Mouse (Mus musculus) liver, adult (tissue): Measurements from ENCODE around the gene Atp2a2.
A peak's percentile ranks its signal among the peaks of the same experiment; 100 is the strongest.

Experiments
- GATA4 ChIP-seq: IDR thresholded peaks from 2 replicates; pipeline ENCODE4 v1.6.1; 2014; ENCODE audit warnings: mild to moderate bottlenecking, low read length; ENCODE audit not compliant: insufficient replicate concordance

Atp2a2 gene

DNA sequence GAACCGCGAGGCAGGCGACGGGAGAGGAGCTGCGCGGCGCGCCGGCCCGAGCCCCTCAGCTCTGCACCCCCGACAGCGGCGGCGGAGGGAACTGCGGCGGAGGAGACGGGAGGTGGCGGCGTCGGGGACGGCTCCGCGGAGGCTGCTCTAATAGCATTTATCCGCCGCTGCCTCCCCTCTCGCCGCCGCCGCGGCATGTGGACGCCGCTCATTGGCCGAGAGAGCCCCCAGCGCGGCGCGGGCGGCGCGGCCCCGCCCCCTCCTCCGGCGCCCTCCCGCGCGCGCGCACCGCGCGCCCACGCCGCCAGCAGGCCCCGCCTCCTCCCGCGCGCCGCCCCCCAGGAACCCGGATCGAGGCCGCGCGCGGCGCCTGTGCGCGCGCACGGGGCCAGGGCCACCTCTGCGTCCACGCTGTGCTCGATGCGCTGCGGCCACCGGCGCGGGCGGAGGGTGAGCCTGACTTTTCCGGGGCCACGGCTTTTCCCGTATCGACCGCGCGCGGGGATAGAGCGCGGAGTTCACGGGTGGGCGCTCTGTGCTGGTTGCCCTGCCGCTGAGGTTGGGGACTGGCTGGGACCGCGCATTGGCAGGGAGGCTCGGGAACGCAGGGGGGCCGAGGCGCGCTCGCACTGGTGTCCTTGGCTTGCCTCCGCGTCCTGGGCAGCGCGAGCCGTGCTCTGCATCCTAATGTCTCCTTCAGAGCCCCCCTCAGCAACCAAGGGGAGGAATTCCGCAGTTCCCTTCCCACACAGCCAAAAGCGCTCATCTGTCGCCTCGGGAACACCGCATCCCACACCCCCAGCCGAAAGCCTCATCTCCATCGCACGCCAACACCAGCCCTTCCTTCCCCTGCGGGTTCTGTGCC is at the start of gene Atp2a2:
Atp2a2 (minus strand) TSS at position 149 of the 865 bp plus-strand sequence.
- peak; percentile 10; the same call in 1 of the 2 replicates for TF ChIP-seq GATA4

DNA sequence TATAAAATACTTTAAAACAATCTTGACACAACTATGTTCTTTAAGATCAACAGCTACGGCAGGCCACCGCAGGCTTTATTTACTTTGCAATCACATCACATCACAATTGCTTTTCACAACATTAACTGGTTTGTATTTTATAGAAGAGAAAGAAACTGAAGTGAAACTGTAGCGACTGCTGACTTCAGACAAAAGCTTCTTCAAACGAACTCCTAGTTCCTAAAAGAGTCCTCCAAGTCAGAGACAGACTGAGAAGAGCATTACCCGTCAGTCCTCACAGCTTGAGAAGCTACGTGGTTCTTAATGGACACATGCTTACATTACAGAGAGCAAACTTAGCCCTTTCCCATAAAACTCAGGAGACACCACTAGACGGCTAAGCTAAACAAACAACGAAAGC is 48.4 kb upstream of the Atp2a2 start:
- no peak for TF ChIP-seq GATA4

DNA sequence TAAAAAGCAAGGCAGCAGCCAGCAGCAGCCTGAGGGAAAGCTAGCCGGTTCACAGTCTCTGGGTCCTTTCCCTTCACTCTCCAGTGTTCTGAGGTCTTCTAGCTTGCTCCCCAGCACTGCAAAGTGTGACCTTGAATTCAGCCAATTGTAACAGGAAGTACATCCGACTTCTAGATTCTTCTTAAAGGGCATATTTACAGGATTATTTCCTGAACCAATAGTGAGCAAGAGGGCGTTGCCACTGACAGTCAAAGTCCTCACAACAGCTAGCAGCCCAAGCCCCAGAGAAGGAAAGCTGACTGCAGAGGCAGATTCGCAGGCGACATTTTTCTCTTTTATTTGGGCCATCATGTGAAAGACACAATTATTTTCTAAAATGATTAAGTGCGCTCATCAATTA is 46.6 kb upstream of the Atp2a2 start:
- no peak for TF ChIP-seq GATA4

DNA sequence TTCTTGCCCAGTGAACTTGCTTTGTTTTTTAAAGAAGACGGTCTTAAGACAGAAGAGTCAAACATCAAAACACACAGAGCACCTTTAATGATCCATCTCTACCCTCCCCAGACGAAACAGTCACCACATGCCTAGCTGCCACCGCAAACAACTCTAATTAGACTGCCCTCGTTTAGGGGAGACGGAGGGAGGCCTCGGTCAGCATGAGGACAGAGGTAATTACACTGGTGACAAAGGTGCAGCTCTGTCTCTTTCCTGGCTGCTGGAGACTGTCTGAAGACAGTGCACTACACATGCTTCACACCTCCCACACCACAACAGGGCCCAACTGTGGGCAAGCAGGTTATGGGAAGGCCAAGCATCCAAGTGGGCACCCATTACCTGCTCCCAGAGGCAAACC is 45.8 kb upstream of the Atp2a2 start:
- no peak for TF ChIP-seq GATA4

DNA sequence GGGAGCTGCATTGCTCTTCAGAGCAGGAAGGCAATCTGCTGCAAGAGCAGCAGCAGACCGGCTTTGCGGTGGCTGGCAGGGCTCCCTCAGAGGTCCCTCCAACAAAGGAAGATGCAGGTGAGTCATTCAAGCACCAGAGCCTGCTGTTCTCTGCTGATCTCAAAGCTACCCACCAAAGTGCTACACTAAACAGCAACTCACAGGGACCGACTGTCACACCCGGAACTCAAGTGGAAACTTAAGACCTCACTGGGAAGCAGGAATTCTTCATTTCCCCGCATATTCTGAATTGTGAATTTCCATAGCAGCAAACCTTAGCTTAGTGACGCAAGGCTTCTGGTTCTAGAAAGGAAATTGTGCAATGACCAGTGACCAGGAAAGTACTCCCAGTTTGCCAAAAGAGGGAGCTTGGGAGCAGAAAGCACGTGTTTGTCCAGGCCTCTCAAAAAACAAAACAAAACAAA is 45.3 kb upstream of the Atp2a2 start:
- TF ChIP-seq GATA4: no peak

DNA sequence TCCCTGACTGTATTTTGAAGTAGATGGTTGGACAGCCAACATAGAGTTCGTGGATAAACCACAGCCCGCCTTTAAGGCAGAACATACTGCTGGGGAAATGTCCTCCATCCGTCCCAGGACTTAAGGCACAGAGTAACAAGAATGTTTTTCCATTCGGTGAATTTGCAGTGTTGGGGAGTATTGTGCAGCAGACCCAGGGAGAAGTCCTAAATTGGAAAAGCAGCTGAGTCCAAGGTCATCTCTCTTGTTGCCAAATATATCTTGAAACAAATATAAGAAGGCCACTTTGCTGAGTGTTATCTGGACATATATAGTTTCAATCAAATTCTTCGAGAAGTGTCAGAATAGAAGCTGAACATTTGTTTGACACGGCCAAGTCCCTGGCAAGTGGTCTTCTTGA is 41.4 kb upstream of the Atp2a2 start:
- no peak for TF ChIP-seq GATA4

DNA sequence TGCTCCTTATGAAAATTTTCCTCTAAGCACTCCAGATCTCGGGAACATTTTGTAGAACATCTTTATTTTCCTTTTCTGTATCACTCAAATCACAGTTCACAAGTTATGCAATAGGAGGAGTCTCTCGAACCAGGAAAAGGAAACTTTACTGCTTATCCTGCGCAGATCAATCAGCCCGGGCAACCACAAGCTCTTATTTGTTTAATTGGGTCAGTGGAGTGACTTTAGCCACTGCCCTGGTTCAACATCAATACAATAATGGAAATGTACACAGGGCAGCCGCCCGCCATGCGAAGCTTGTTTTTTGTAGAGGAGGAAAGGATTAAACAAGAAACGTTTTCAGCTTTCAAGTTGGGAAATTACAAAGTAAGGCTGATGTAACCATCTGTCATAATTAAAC is 39.8 kb upstream of the Atp2a2 start:
- no peak for TF ChIP-seq GATA4

DNA sequence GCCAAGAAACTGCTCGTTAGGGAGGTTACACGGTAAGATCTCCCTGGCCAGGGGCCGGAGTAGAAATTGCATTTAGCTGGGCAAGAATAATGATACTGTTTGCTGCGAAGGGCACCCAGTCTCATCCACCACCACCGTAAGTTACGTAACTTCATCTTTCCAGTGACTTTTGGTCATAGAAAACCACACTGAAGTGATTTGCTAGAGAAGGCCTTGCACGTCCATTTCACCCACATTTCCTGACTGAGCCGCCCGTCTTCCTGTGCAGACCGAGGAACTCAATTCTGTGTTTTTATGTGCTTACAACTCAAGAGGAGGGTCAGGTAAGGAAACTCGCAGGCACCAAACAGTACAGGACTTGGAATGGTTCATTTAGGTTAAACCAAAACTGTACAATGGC is 36.1 kb upstream of the Atp2a2 start:
- TF ChIP-seq GATA4: no peak

DNA sequence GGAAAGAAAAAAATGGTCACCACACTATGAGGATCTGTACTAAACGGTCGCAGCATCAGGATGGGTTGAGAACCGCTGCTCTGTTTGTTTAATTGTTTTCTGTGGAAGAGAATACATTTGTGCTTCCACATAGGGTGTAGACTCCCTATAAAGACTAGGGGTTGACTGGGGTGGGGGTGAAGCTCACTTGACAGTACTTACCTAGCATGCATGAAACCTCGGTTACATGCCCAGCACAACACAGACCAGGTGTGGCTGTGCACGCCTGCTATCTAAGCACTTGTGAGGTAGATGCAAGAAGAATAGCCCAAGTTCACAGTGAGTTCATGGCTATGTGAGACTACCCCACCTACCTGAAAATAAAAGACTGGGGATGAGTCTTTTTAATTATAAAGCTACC is 35.6 kb upstream of the Atp2a2 start:
- no peak for TF ChIP-seq GATA4

DNA sequence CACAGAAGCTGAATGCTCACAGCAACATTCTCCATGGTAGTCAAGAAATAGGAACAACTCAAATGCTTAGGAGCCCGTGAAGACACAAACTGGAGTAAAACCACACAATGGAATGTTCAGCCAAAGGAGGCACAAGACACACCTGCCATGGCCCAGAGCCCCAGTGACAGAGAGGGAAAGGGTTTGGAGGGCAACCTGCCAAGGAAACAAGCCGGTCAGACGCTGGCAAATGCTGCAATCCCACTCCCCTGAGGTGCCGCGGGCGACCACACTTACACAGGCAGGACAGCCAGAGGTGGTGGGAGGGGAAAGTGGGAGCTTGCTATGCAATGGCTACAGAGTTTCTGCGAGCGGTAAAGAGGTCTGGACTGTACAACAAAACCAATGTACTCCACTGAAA is 31.9 kb upstream of the Atp2a2 start:
- no peak for TF ChIP-seq GATA4

DNA sequence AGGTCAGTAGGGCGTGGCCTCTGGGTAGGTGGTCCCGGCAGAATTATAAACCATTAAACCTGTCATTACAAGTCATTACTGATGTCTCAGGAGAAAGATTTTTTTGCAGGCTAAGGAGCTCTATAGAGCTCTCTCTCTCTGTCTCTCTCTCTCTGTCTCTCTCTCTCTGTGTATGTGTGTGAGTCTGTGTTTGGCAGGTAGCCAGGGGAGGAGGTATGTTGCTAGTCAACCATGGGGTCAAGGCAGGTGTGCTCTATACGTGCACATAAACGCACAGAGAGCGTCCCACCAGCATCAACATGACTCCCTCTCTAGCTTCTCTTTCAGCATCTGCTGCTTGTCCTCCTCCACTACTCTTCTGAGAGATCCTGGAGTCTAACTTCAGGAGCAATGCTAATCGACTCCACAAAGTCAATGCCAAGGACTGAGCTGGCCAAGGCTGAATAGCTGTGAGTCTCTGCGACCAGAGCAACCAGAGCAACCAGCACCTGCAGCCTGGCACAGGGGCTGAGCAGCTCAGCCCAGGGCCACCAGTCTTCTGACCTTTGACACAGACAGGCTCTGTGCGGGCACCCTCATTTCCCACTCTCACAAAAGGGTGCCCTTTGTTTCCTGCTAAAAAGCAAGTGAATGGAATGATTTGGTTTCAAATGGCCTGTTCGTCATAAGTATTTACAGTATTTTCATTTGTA is 28.0 kb upstream of the Atp2a2 start:
- no peak for TF ChIP-seq GATA4

DNA sequence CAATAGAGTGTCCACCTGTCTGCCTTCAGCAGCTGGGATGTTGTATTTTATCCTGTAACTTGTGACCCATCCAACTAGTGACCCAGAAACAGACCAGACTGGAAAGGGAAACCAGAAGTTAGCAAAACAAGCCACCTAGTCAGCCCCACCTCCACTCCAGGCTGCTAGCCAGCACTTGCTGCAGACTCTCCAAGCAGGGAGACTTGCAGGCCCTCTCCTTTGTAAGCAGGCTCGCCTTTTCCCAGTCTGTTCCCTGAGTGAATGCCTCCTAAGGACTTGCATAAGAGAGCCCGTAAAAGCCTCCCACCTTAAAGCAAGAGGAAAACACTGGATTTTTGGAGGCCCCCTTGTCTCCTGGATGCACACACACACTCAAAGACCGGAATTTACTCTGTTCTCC is 27.3 kb upstream of the Atp2a2 start:
- TF ChIP-seq GATA4: no peak

DNA sequence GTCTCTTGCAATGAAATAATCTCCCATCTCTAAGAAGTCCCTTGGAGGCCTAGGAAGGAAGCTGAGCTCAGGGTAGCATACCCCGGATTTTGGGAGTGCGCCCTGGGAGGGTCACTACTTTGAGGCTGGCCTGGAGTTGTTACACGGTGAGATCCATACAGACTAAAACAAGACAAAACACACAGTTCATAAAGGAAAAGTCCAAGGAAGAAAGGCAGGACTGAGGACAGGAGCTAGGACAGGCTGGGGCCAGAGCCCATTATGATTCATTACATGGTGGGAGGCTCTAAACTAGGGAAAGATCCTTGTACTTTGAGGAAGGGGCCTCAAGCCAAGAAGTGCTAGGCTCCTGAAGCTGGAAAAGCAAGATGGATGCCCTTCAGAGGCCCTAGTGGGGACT is 26.6 kb upstream of the Atp2a2 start:
- TF ChIP-seq GATA4: no peak

DNA sequence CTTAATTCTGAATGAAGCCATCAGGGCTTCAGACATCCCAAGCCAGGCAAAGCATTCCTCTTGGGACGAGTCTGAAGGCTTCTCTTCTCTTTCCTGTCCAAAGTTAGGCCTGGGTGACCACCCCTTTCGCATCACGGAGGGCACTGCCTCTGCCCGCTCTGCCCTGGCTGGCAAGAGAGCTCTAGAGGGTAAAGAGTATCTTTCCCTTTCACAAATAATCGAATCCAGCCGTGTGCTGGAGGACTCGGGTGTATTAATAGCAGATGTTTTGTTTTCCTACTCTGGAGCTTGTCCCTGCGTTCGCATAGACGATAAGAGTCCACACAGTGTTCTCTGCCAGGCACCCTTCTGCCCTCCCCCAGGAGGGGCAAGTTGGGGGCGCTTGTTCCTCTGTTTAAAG is 25.7 kb upstream of the Atp2a2 start:
- peak; percentile 21; the same call in 1 of the 2 replicates for TF ChIP-seq GATA4

DNA sequence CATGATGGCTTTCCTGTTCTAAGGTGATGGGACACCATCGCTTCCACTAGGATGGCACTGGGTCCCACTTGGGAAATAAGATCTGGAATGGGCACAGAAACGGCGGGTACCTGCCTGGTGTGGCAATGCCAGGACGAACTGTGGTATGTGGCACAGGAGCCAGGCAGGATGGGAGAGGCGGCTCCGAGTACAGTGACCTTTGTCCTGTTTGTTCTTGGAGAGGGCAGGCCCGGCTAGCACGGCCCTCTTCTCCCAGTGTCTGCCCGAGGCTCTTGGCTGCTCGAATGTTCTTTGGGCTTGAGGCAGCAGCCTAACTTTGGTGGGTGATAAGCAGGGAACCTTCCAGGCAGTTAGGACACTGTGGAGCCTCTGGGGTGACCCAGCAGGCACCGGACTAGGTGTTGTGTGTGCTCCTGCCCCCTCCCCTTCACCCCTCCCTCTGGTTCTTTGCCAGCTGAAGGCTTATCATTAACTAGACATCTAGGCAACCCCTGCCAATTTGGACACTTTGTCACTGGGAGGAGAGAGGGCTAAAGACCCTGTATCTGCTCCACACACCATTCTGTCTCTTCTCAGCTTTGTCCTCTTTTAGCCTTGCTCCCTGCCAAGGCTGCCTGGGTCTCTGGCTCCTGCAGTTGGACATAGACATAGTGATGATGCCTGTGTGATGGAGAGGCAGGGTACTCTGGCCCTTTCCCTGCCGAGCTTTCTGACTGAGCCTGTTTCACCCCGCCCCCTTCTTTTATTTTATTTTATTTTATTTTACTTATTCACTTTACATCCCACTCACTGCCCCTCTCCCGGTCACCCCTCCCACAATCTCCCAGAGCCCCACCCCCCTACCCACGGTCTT is 25.1 kb upstream of the Atp2a2 start:
- peak; percentile 69; the same call in 1 of the 2 replicates for TF ChIP-seq GATA4
